Mouse (Mus musculus): ENCODE data around the gene Gm9507.
"Not testable (repeated sequence)": the region's sequence is repeated elsewhere in the genome, so short reads cannot be mapped to it uniquely, and the experiment has no call there.

Gene Gm9507

DNA sequence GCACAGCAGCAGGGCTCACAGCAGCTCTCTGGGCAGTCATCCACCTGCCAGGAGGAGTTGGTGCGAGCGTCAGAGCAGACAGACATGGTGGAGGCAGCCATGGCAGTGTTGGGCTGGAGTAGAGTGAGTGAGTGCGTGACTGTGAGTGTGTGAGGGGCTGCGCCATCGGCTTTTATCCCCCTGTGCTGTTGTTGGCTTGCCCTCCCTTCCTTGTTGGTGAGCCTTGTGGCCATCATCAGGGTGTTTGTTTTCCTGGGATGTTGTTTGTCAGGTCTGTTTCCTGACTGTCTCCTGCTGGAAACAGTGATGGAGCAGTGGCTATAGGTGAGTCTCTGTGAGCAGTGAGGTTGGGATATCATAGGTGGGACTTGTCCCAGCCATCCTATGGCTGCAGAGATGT lies at the start of gene Gm9507:
Gm9507 (minus strand) TSS at position 101 of the 400 bp plus-strand sequence.
- in situ Hi-C loops (cut with MboI): no loop called here

- in situ Hi-C loops (cut with MboI): no loop called here
These were observed 40.9 kb upstream of the Gm9507 start, which contains the start of gene Gm10318 for GRCm38 (mm10) chr10:77852559-77852958. Gm10318 (plus strand) TSS chr10:77852859.

DNA sequence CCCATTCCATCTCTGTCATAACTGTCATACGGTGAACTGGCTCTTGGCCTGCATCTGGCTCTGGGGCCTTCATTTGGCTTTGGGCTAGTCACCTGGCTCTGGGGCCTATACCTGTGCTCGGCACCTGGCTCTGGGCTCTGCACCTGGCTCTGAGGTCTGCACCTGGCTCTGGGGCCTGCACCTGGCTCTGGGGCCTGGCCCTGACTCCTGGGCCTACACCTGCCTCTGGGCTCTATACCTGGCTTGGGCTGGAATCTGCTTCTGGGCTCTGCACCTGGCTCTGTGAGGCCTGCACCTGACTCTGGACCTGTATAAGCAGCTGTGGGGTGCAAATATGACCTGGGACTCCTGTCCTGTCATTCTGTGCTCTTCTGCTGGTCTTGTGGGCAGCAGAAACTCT lies 35.9 kb upstream of the Gm9507 start:
- in situ Hi-C loops (cut with MboI): no loop called here

- in situ Hi-C loops (cut with MboI): no loop called here
These were observed 35.3 kb upstream of the Gm9507 start for GRCm38 (mm10) chr10:77846961-77847360.

DNA sequence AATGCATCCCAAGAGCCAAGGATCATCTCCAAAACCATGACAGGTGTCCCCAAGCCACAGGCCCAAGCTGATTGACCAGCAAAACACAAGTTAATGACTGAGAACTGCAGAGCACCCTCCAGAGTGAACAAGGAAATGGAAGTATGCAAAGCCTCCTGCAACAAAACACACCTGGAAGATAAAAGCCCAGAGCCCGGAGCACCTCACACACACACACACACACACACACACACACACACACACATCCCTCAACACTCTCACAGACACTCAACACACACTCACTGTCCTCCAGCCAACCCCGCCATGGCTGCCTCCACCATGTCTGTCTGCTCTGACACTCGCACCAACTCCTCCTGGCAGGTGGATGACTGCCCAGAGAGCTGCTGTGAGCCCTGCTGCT lies 34.9 kb upstream of the Gm9507 start, which contains the start of gene Gm36176:
Gm36176 (plus strand) TSS at position 301 of the 400 bp plus-strand sequence.
- in situ Hi-C loops (cut with MboI): no loop called here

GRCm38 (mm10) chr10:77839006-77839405 lies 27.4 kb upstream of the Gm9507 start:
- in situ Hi-C loops (cut with MboI): no loop called here

DNA sequence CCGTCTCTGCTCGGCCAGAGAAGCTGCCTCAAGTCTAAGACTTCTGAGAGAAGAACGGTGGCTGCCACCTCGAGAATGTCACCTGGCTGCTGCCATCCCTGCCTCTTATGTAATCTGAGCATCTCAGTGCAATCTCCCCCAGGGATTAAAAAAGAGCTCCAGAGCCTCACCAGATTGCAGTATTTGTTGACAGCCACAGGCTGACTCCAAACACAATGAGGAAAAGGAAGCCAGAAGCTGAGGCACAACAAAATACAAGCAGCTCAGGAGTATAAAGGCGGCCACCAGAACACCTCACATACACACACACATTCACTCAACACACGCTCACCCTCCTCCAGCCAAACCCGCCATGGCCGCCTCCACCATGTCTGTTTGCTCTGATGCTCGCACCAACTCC lies 24.0 kb upstream of the Gm9507 start, which contains the start of gene Krtap10-10:
Krtap10-10 (plus strand) TSS at position 301 of the 400 bp plus-strand sequence.
- in situ Hi-C loops (cut with MboI): no loop called here

GRCm38 (mm10) chr10:77826951-77827350 lies 15.3 kb upstream of the Gm9507 start, which contains the start of gene Krtap10-4:
Krtap10-4 (minus strand) TSS chr10:77827095.
- in situ Hi-C loops (cut with MboI): no loop called here

GRCm38 (mm10) chr10:77819203-77819602 lies 7.6 kb upstream of the Gm9507 start:
- in situ Hi-C loops (cut with MboI): no loop called here

DNA sequence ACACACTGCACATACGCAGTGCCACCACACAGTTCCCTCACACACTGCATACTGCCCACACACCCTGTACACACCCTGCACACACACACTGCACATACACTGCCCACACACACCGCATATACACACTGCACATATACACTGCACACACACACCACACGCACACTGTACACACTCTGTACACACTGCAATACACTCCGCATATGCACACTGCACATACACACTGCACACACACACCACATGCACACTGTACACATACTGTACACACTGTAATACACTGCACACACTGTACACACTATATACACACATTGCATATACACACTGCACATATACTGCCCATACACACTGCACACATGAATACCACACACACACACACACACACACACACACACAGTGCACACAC lies 6.9 kb upstream of the Gm9507 start:
- in situ Hi-C loops (cut with MboI): no loop called here

- in situ Hi-C loops (cut with MboI): no loop called here
These were observed 3.9 kb upstream of the Gm9507 start for GRCm38 (mm10) chr10:77815514-77815913.

- in situ Hi-C loops (cut with MboI): no loop called here
These were observed 2.7 kb upstream of the Gm9507 start, which contains the start of gene Gm2696 for GRCm38 (mm10) chr10:77814382-77814781. Gm2696 (plus strand) TSS chr10:77814682.

DNA sequence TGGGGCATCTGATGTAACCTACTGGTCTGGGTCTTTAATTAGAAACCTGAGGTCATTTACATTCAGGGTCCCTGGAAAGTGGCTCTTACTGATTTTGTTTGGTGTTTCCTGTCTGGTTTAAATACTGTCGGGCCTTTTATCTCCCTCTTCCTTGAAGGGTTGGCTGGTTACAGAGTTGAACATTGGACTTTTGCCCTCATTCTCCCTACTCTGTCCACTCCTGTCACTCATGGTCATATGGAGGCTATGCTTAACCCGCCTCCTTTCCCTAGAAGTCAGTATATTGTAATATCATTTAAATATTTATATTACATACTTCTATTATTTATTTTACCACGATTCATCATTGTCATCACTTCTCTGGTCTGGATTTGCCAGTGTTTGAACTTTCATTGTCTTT lies 7.5 kb downstream of the Gm9507 start:
- in situ Hi-C loops (cut with MboI): no loop called here

- in situ Hi-C loops (cut with MboI): no loop called here
These were observed 12.6 kb downstream of the Gm9507 start, which contains the start of gene Gm19668 for GRCm38 (mm10) chr10:77798921-77799508. Gm19668 (minus strand) TSS chr10:77799133.

GRCm38 (mm10) chr10:77798164-77798920 lies 13.3 kb downstream of the Gm9507 start:
- in situ Hi-C loops (cut with MboI): not testable (repeated sequence)

- in situ Hi-C loops (cut with MboI): no loop called here
These were observed 14.0 kb downstream of the Gm9507 start for GRCm38 (mm10) chr10:77797677-77798076.

DNA sequence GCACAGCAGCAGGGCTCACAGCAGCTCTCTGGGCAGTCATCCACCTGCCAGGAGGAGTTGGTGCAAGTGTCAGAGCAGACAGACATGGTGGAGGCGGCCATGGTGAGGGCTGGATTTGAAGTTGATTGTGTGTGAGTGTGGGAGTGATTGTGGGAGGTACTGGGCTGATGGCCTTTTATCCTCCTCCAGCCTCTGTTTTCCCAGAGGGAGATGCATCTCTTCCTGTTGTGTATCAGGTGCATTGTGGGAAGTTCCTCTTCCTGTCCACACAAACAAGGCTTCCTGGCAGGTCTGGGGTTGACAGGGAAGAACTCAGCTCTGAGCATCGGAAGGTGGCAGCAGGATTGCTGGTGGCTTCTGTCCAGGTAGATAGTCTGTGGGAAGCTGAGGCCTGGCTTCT lies 16.7 kb downstream of the Gm9507 start, which contains the start of gene Gm9639:
Gm9639 (minus strand) TSS at position 101 of the 400 bp plus-strand sequence.
- in situ Hi-C loops (cut with MboI): no loop called here

DNA sequence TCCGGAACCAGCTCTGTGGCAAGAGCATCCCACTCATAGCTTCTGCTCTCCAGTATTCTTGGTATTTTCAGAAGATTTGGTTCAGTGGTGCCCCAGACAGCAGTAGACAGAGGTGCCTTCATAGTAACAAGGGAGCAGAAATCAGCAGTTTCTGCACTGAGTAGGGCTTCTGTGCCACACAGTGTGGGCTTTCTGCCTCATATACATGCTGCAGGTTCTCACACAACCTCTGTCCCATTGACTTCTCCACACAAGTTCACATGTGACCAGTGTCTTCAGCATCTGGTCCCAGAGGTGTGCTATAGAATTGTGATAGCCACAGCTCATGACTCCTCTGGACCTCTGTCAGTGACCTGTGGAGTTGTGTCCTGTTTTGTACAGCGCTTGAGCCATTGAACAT lies 23.0 kb downstream of the Gm9507 start:
- in situ Hi-C loops (cut with MboI): no loop called here

DNA sequence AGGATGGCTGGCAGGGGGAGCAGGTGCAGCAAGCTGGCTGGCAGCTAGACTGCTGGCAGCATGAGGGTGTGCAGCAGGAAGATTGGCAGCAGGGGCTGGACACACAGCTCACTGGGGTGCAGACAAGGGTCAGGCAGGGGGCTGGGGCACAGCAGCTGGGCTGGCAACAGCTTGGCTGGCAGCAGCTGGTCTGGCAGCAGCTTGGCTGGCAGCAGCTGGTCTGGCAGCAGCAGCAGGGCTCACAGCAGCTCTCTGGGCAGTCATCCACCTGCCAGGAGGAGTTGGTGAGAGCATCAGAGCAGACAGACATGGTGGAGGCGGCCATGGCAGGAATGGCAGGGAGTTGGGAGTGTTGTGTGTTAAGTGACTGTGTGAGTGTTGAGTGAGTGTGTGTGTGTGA lies 23.8 kb downstream of the Gm9507 start, which contains the start of gene Gm7137:
Gm7137 (minus strand) TSS at position 325 of the 400 bp plus-strand sequence.
- in situ Hi-C loops (cut with MboI): not testable (repeated sequence)

GRCm38 (mm10) chr10:77783396-77783795 lies 28.2 kb downstream of the Gm9507 start:
- in situ Hi-C loops (cut with MboI): not testable (repeated sequence)

- in situ Hi-C loops (cut with MboI): not testable (repeated sequence)
These were observed 29.2 kb downstream of the Gm9507 start, which contains the start of gene Gm3250 for GRCm38 (mm10) chr10:77782442-77782841. Gm3250 (minus strand) TSS chr10:77782542.

DNA sequence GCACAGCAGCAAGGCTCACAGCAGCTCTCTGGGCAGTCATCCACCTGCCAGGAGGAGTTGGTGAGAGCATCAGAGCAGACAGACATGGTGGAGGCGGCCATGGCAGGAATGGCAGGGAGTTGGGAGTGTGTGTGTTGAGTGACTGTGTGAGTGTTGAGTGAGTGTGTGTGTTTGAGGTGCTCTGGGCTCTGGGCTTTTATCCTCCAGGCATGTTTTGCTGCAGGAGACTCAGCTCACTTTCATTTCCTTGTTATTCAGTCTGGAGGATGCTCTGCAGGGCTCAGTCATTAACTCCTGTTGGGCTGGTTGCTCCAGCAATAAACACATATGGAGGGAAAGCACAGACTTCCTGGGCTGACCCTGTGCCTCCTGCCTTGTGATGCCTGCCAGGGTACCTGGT lies 34.8 kb downstream of the Gm9507 start, which contains the start of gene Gm7138:
Gm7138 (minus strand) TSS at position 101 of the 400 bp plus-strand sequence.
- in situ Hi-C loops (cut with MboI): not testable (repeated sequence)

Measured in mature B cell (primary cell).